Mouse (Mus musculus) embryo, embryonic 10 days (tissue): ENCODE results near the gene Anapc15.

Source experiments
- DNase-seq: peaks from one replicate; pipeline ENCODE4 v3.0.0-alpha.2; 2015; ENCODE audit warnings: low spot score

Anapc15 gene

GRCm38 (mm10) chr7:101847934-101848333 lies 15.6 kb upstream of the Anapc15 start:
- DNase-seq, result no peak

GRCm38 (mm10) chr7:101851689-101852088 lies 11.8 kb upstream of the Anapc15 start:
- DNase-seq, result no peak

- DNase-seq, result no peak
Measured at GRCm38 (mm10) chr7:101852846-101853245, 10.7 kb upstream of the Anapc15 start.

- DNase-seq, result no peak
Measured at GRCm38 (mm10) chr7:101853816-101854215, 9.7 kb upstream of the Anapc15 start.

GRCm38 (mm10) chr7:101857094-101857493 lies 6.4 kb upstream of the Anapc15 start, which contains the start of gene Folr2:
Gene Folr2, minus strand, starts transcription at chr7:101857194.
- DNase-seq, result no peak

GRCm38 (mm10) chr7:101858362-101858761 lies 5.2 kb upstream of the Anapc15 start:
- DNase-seq, result no peak

- DNase-seq, result no peak
Measured at GRCm38 (mm10) chr7:101860978-101861377, 2.5 kb upstream of the Anapc15 start.

- DNase-seq, result no peak
Measured at GRCm38 (mm10) chr7:101862291-101862690, 1.2 kb upstream of the Anapc15 start.

GRCm38 (mm10) chr7:101866491-101867265 lies 3.2 kb downstream of the Anapc15 start:
- DNase-seq, result no peak

- no peak for DNase-seq
Measured at GRCm38 (mm10) chr7:101867482-101867881, 4.0 kb downstream of the Anapc15 start.

GRCm38 (mm10) chr7:101868241-101869162 lies 5.0 kb downstream of the Anapc15 start:
- no peak for DNase-seq

GRCm38 (mm10) chr7:101869163-101869500 lies 5.6 kb downstream of the Anapc15 start:
- no peak for DNase-seq

- DNase-seq, result no peak
Measured at GRCm38 (mm10) chr7:101870629-101871028, 7.1 kb downstream of the Anapc15 start, which contains the start of gene Folr1. Gene Folr1, minus strand, starts transcription at chr7:101870788.

GRCm38 (mm10) chr7:101871296-101871695 lies 7.8 kb downstream of the Anapc15 start:
- DNase-seq, result no peak

GRCm38 (mm10) chr7:101875978-101876377 lies 12.5 kb downstream of the Anapc15 start:
- DNase-seq, result no peak

GRCm38 (mm10) chr7:101880855-101881254 lies 17.3 kb downstream of the Anapc15 start:
- DNase-seq, result no peak

- no peak for DNase-seq
Measured at GRCm38 (mm10) chr7:101882413-101883154, 19.1 kb downstream of the Anapc15 start.

- DNase-seq, result no peak
Measured at GRCm38 (mm10) chr7:101884160-101884559, 20.6 kb downstream of the Anapc15 start.

- DNase-seq, result no peak
Measured at GRCm38 (mm10) chr7:101886274-101886673, 22.8 kb downstream of the Anapc15 start.

- DNase-seq, result no peak
Measured at GRCm38 (mm10) chr7:101888460-101888859, 24.9 kb downstream of the Anapc15 start.

- no peak for DNase-seq
Measured at GRCm38 (mm10) chr7:101895695-101896094, 32.2 kb downstream of the Anapc15 start.
